ENCODE assay signal across 21 mouse cellular contexts in genomic region chrX:159942569-159942968, GRCm38 (mm10). TPM values are rescaled to one million over a fixed set of nuclear protein-coding genes. Genes with fewer than 3 reads are reported as not detected.
DNase-seq lines count a peak whose midpoint lies in the region; ATAC-seq lines count a peak whose summit lies in the region.
"Had no signal": no experiment of that assay in that cellular context is flagged by ENCODE, and none has a peak within 500 bp of the region (broad histone marks: within the 10 kb centered on the region; RNA-seq: fewer than 3 reads in every experiment).

No protein-coding gene starts in this region.

- WGBS in heart, embryonic 12.5 days: 41% methylated on average over 2 of the region's 2 CpGs
- WGBS in hindbrain, embryonic 12.5 days: 90% methylated on average over 2 of the region's 2 CpGs

- intact Hi-C loops in gastrocnemius, postnatal 36 days (cut with DNase I): no loop called here
- intact Hi-C loops in heart, postnatal 14 days (cut with DNase I): no loop called here

- peak; percentile 18 to 66 for DNase-seq in gastrocnemius, adult 8-10 months (ENCODE audit: low spot score in 2 of 2)
- peak; percentile 15 to 35 for DNase-seq in gastrocnemius, postnatal 36 days
- DNase-seq in heart, postnatal 14 days: peak; percentile 19 to 52
- DNase-seq in lung, postnatal 4 days: no peak
- DNase-seq in kidney, adult 11 months: no peak
- DNase-seq: cerebellum, adult 9-11 months; kidney, adult 8-10 months; kidney, postnatal 36 days; lung, adult 2 months; right cerebral cortex, postnatal 14 days had no signal

- peak overlapping the region; percentile 26; the same call in 1 of the 2 replicates for H3K4me3 ChIP-seq in heart, embryonic 12.5 days
- no peak overlapping the region for H3K4me3 ChIP-seq in hindbrain, embryonic 12.5 days
- H3K4me3 ChIP-seq: embryonic facial prominence, embryonic 12.5 days; erythroblast, embryonic 14.5 days; forebrain, embryonic 13.5 days; hindbrain, embryonic 10.5 days; liver, embryonic 12.5 days; midbrain, embryonic 15.5 days; myocyte; neural tube, embryonic 15.5 days; stomach, embryonic 15.5 days had no signal

- no peaks in the 10 kb centered on the region for H3K36me3 ChIP-seq in heart, embryonic 12.5 days
- no peaks in the 10 kb centered on the region for H3K36me3 ChIP-seq in hindbrain, embryonic 12.5 days
- H3K36me3 ChIP-seq: embryonic facial prominence, embryonic 12.5 days; hindbrain, embryonic 10.5 days; liver, embryonic 12.5 days; midbrain, embryonic 15.5 days; neural tube, embryonic 15.5 days; stomach, embryonic 15.5 days had no signal

- H3K4me2 ChIP-seq in heart, embryonic 12.5 days: 0 out of 2 replicates have a peak overlapping the region, but pooled peaks have one; percentile 46
- no peak overlapping the region for H3K4me2 ChIP-seq in hindbrain, embryonic 12.5 days (replicated peaks)
- H3K4me2 ChIP-seq: embryonic facial prominence, embryonic 12.5 days; forebrain, embryonic 13.5 days; liver, embryonic 12.5 days; midbrain, embryonic 15.5 days; neural tube, embryonic 15.5 days; stomach, embryonic 15.5 days had no signal

- 0 out of 2 replicates have a peak, but pooled peaks cover 6% of the 10 kb centered on the region for H3K4me1 ChIP-seq in heart, embryonic 12.5 days (replicated peaks)
- no peaks in the 10 kb centered on the region for H3K4me1 ChIP-seq in hindbrain, embryonic 12.5 days
- H3K4me1 ChIP-seq: embryonic facial prominence, embryonic 12.5 days; forebrain, embryonic 13.5 days; hindbrain, embryonic 10.5 days; liver, embryonic 12.5 days; midbrain, embryonic 15.5 days; neural tube, embryonic 15.5 days; stomach, embryonic 15.5 days had no signal

- peak overlapping the region; percentile 54; the same call in 1 of the 2 replicates for H3K9ac ChIP-seq in heart, embryonic 12.5 days
- H3K9ac ChIP-seq in hindbrain, embryonic 12.5 days: no peak overlapping the region
- H3K9ac ChIP-seq: embryonic facial prominence, embryonic 12.5 days; forebrain, embryonic 13.5 days; liver, embryonic 12.5 days; midbrain, embryonic 15.5 days; neural tube, embryonic 15.5 days; stomach, embryonic 15.5 days had no signal

- H3K27ac ChIP-seq in heart, embryonic 12.5 days (ENCODE audit: poor library complexity, severe bottlenecking): peak overlapping the region; percentile 92
- H3K27ac ChIP-seq in hindbrain, embryonic 12.5 days: no peak overlapping the region
- H3K27ac ChIP-seq: embryonic facial prominence, embryonic 12.5 days; forebrain, embryonic 13.5 days; hindbrain, embryonic 10.5 days; liver, embryonic 12.5 days; midbrain, embryonic 15.5 days; neural tube, embryonic 15.5 days; stomach, embryonic 15.5 days had no signal

- no peaks in the 10 kb centered on the region for H3K9me3 ChIP-seq in heart, embryonic 12.5 days (replicated peaks)
- no peaks in the 10 kb centered on the region for H3K9me3 ChIP-seq in hindbrain, embryonic 12.5 days (replicated peaks)
- H3K9me3 ChIP-seq: embryonic facial prominence, embryonic 12.5 days; forebrain, embryonic 13.5 days; hindbrain, embryonic 10.5 days; liver, embryonic 12.5 days; midbrain, embryonic 15.5 days; neural tube, embryonic 15.5 days; stomach, embryonic 15.5 days had no signal

- no peaks in the 10 kb centered on the region for H3K27me3 ChIP-seq in heart, embryonic 12.5 days (replicated peaks)
- H3K27me3 ChIP-seq in hindbrain, embryonic 12.5 days: peaks cover 13% of the 10 kb centered on the region
- H3K27me3 ChIP-seq: embryonic facial prominence, embryonic 12.5 days; forebrain, embryonic 13.5 days; liver, embryonic 12.5 days; neural tube, embryonic 15.5 days; stomach, embryonic 15.5 days had no signal

- peak; percentile 57; the same call in 1 of the 2 replicates for ATAC-seq in heart, embryonic 12.5 days (ENCODE audit: insufficient number of reproducible peaks, low FRiP score)
- no peak for ATAC-seq in hindbrain, embryonic 12.5 days (ENCODE audit: low FRiP score)
- ATAC-seq: forebrain, embryonic 13.5 days; liver, embryonic 12.5 days; midbrain, embryonic 15.5 days had no signal

RNA-seq across cellular contexts. Expression of gene Map3k15, which starts 45.7 kb away (rescaled TPM):
- under 1 TPM; 0.29 to 0.53 (median 0.34) TPM for total RNA-seq in gastrocnemius, adult 8-10 months (2022)
- under 1 TPM; 0.23 to 0.32 TPM for total RNA-seq in gastrocnemius, postnatal 36 days (2021)
- 0.31 and 0.50 TPM in 2 replicates for polyA plus RNA-seq in heart, embryonic 12.5 days (2016; fragmentation: Nextera tagmentation; extraction: Ambion mirVana)
- total RNA-seq in heart, postnatal 14 days (2021): under 1 TPM; 0.19 to 0.20 TPM
- 0.25 and 0.48 TPM in 2 replicates for polyA plus RNA-seq in hindbrain, embryonic 12.5 days (2016; fragmentation: Nextera tagmentation; extraction: Ambion mirVana)
- polyA plus RNA-seq: erythroblast, embryonic 14.5 days had no signal

Comparison
In these comparisons a context has a peak if more than half of its experiments do, and no peak if none do; other contexts are left out.
1. DNase-seq: peak in gastrocnemius, adult 8-10 months (2 of 2), gastrocnemius, postnatal 36 days (2 of 2) and heart, postnatal 14 days (2 of 2); none in lung, postnatal 4 days (0 of 2) and kidney, adult 11 months (single experiment).